9 mouse cellular contexts compared by ENCODE assay signal in genomic region chr14:120076192-120076591, GRCm38 (mm10). TPM values are rescaled to one million over a fixed set of nuclear protein-coding genes. Genes with fewer than 3 reads are reported as not detected.
DNase-seq lines count a peak whose midpoint lies in the region; ATAC-seq and TF ChIP-seq lines count a peak whose summit lies in the region.
"Had no signal": no experiment of that assay in that cellular context is flagged by ENCODE, and none has a peak within 500 bp of the region (broad histone marks: within the 10 kb centered on the region; RNA-seq: fewer than 3 reads in every experiment).

No protein-coding gene starts in this region.

- no peak overlapping the region for H3K4me3 ChIP-seq in kidney, postnatal 0 days (replicated peaks; ENCODE audit: low read depth, low read length)
- H3K4me3 ChIP-seq in kidney, embryonic 15.5 days (replicated peaks): no peak overlapping the region

- H3K4me1 ChIP-seq in kidney, postnatal 0 days (replicated peaks; ENCODE audit: insufficient read depth, low read length): no peaks in the 10 kb centered on the region
- no peaks in the 10 kb centered on the region for H3K4me1 ChIP-seq in kidney, embryonic 15.5 days

- no peak overlapping the region for H3K4me2 ChIP-seq in kidney, postnatal 0 days (ENCODE audit: low read length)
- no peak overlapping the region for H3K4me2 ChIP-seq in kidney, embryonic 15.5 days

- H3K9ac ChIP-seq in kidney, postnatal 0 days (ENCODE audit: low read depth, low read length): no peak overlapping the region
- H3K9ac ChIP-seq in kidney, embryonic 15.5 days: no peak overlapping the region

- TF ChIP-seq CTCF in kidney, postnatal 0 days (IDR thresholded peaks at IDR 0.05; ENCODE audit: low read depth): peak; percentile 75

- H3K36me3 ChIP-seq in kidney, postnatal 0 days (ENCODE audit: insufficient read depth, low read length): no peaks in the 10 kb centered on the region
- no peaks in the 10 kb centered on the region for H3K36me3 ChIP-seq in kidney, embryonic 15.5 days

- H3K9me3 ChIP-seq in kidney, postnatal 0 days (replicated peaks; ENCODE audit: low read length): no peaks in the 10 kb centered on the region
- no peaks in the 10 kb centered on the region for H3K9me3 ChIP-seq in kidney, embryonic 15.5 days (replicated peaks)

- no peak overlapping the region for H3K27ac ChIP-seq in kidney, postnatal 0 days
- H3K27ac ChIP-seq in kidney, embryonic 15.5 days: no peak overlapping the region

- peak; percentile 29 for DNase-seq in adrenal gland, postnatal 10 days
- no peak for DNase-seq in adrenal gland, adult 8-10 months
- DNase-seq in kidney, postnatal 0 days (ENCODE audit: low spot score): peak; percentile 88
- DNase-seq in MN1 (ENCODE audit: low spot score): peak; percentile 62
- DNase-seq in induced T-regulatory cell, adult 2 months (ENCODE audit: low read depth): peak; percentile 13
- DNase-seq in T-cell, adult 2 months (ENCODE audit: low spot score): no peak
- DNase-seq in adrenal gland, adult 2 months: no peak

- ATAC-seq in kidney, postnatal 0 days (replicated peaks; ENCODE audit: low FRiP score, low read depth): no peak
- ATAC-seq in kidney, embryonic 15.5 days (replicated peaks; ENCODE audit: low FRiP score): no peak

- WGBS in kidney, postnatal 0 days: 48% methylated on average over 2 of the region's 2 CpGs
- WGBS in kidney, embryonic 15.5 days: 49% methylated on average over 2 of the region's 2 CpGs

- H3K27me3 ChIP-seq in kidney, postnatal 0 days (ENCODE audit: insufficient read depth, low read length): no peaks in the 10 kb centered on the region
- H3K27me3 ChIP-seq in kidney, embryonic 15.5 days: no peaks in the 10 kb centered on the region

RNA-seq across cellular contexts. Expression of gene Oxgr1, which starts 34.0 kb away (rescaled TPM):
- not detected for total RNA-seq in adrenal gland, postnatal 10 days (2021)
- total RNA-seq in adrenal gland, adult 8-10 months (2022): not detected
- polyA plus RNA-seq in kidney, postnatal 0 days (2015; fragmentation: Nextera tagmentation; extraction: Ambion mirVana): 9.3 and 9.9 TPM in 2 replicates
- 0.99 and 1.2 TPM in 2 replicates for polyA plus RNA-seq in kidney, embryonic 15.5 days (2015; fragmentation: Nextera tagmentation; extraction: Ambion mirVana)
- not detected for total RNA-seq in adrenal gland, adult 2 months (2021)
- not detected in 2 replicates for polyA plus RNA-seq in adrenal gland, adult 2 months (2012; rRNA removed)
- polyA plus RNA-seq: small intestine, adult 2 months had no signal

Comparison
In these comparisons a context has a peak if more than half of its experiments do, and no peak if none do; other contexts are left out.
1. DNase-seq: peak in adrenal gland, postnatal 10 days (single experiment), kidney, postnatal 0 days (single experiment), MN1 (single experiment) and induced T-regulatory cell, adult 2 months (single experiment); none in adrenal gland, adult 8-10 months (single experiment), T-cell, adult 2 months (single experiment) and adrenal gland, adult 2 months (single experiment).